Mouse (Mus musculus): ENCODE data around the gene Prr5. TPM values are rescaled to one million over a fixed set of nuclear protein-coding genes. Genes with fewer than 3 reads are reported as not detected.

Prr5 gene
- total and polyA plus RNA-seq, 2 experiments from 2014 or later, result 6.5 to 7.3 TPM

DNA sequence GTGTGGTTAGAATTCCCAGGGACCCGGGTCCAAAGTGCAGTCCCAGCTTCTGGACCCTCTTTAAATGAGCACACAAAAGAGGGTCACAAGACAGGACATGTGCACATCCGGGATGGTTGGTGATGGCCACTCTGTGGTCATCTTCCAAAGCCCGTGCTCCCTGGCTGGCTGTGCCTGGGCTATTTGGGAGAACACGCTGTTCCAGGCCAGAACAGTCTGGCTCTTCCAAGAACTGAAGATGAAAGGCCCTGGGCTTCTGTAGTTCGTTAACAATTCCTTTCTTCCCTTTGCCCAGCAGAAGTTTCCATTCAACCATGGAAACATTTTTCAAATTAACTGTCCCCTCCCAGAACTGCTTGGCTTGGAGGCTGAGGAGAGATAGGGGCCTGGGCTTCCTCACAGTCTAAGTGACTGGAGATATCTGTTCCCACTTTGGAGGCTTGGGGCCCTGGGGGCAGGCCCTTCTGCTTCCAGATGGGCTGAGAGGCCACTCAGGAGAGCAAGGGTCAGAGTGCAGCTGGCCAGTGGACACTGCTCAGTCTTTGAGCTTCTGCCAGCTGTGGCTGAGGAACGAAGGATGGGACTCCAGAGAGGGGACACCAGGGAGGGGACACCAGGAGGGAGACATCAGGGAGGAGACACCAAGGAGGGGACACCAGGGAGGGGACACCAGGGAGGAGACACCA, 29.8 kb upstream of the Prr5 start:
- H3K4me1 ChIP-seq (ENCODE audit: control insufficient read depth, insufficient read depth), result peaks cover 23% of the 10 kb centered on the region
- no peak overlapping the region for H3K9ac ChIP-seq (replicated peaks; ENCODE audit: low read depth, low read length)
- 31% methylated on average over 6 of the region's 6 CpGs for WGBS

DNA sequence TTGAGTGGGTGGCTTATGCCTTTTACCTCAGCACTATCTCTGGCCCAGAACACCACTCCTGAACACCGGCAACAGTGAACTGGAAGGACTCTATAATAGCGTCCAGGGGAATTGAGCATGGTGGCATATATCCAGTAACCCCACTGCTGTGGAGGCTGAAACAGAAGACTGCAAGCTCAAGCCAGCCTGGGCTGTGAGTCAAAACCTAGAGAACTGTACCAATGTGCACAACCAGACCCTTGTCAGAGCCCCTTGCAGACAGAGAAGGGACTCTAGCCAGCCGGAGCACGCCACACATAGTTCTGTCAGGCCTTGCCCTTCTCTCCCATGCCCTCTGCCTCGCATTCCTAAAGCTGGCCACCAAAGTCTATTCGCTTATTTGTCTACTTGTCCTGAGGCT, 28.7 kb upstream of the Prr5 start:
- Histone ChIP-seq H3K27ac (ENCODE audit: low read depth) (no peak overlapping the region), H3K9me3 (replicated peaks; ENCODE audit: control insufficient read depth, low read length) (no peaks in the 10 kb centered on the region), H3K4me3 (ENCODE audit: low read depth, low read length) (no peak overlapping the region), H3K36me3 (replicated peaks; ENCODE audit: control insufficient read depth, insufficient read depth, low read length) (no peaks in the 10 kb centered on the region), H3K9ac (replicated peaks; ENCODE audit: low read depth, low read length) (no peak overlapping the region), H3K4me1 (ENCODE audit: control insufficient read depth, insufficient read depth) (peaks cover 23% of the 10 kb centered on the region), H3K27me3 (ENCODE audit: control insufficient read depth, insufficient read depth, low read length) (no peaks in the 10 kb centered on the region), H3K4me2 (ENCODE audit: low read depth, low read length) (no peak overlapping the region)
- no peak for TF ChIP-seq CTCF (IDR thresholded peaks at IDR 0.05; ENCODE audit: low read depth)
- TF ChIP-seq EP300 (IDR thresholded peaks at IDR 0.05; ENCODE audit: low read depth), result no peak
- DNase-seq (ENCODE audit: low spot score) (no peak), ATAC-seq (ENCODE audit: insufficient read depth, low read depth) (no peak)
- 59% methylated on average over 6 of the region's 6 CpGs for WGBS

More for the DNA sequence above, 29.8 kb upstream of the Prr5 start:
- Histone ChIP-seq H3K4me2 (ENCODE audit: low read depth, low read length) (no peak overlapping the region), H3K36me3 (replicated peaks; ENCODE audit: control insufficient read depth, insufficient read depth, low read length) (no peaks in the 10 kb centered on the region), H3K27me3 (ENCODE audit: control insufficient read depth, insufficient read depth, low read length) (peaks cover 2% of the 10 kb centered on the region; the same call in 1 of the 2 replicates), H3K4me3 (ENCODE audit: low read depth, low read length) (no peak overlapping the region), H3K9me3 (replicated peaks; ENCODE audit: control insufficient read depth, low read length) (no peaks in the 10 kb centered on the region), H3K27ac (ENCODE audit: low read depth) (peak overlapping the region; percentile 80)
- peak; percentile 62 for ATAC-seq (ENCODE audit: insufficient read depth, low read depth)
- peak; percentile 63 for DNase-seq (ENCODE audit: low spot score)
- TF ChIP-seq EP300 (IDR thresholded peaks at IDR 0.05; ENCODE audit: low read depth) (peak; percentile 75; the same call in 1 of the 2 replicates), CTCF (IDR thresholded peaks at IDR 0.05; ENCODE audit: low read depth) (no peak)

DNA sequence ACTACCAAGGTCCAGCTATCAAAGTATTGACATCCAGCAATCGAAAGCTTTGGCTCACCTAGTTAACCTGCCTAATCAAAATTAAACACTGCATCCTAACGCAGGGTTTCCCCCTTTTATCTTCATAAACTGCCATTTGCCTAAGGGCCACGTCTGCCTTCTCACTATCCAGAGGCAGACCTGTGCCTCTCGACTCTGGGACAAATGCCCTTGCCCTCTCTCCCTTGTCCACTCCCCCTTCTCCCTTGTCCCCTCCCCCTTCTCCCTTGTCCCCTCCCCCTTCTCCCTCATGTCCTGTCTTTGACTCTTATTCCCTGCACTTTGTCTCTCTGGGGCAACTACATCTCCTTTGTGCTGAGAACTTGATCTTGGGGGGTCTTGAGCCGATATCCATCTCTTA, 28.3 kb upstream of the Prr5 start:
- Histone ChIP-seq H3K4me1 (ENCODE audit: control insufficient read depth, insufficient read depth) (peaks cover 23% of the 10 kb centered on the region), H3K36me3 (replicated peaks; ENCODE audit: control insufficient read depth, insufficient read depth, low read length) (no peaks in the 10 kb centered on the region), H3K9ac (replicated peaks; ENCODE audit: low read depth, low read length) (no peak overlapping the region), H3K4me2 (ENCODE audit: low read depth, low read length) (no peak overlapping the region), H3K4me3 (ENCODE audit: low read depth, low read length) (no peak overlapping the region), H3K9me3 (replicated peaks; ENCODE audit: control insufficient read depth, low read length) (no peaks in the 10 kb centered on the region), H3K27me3 (ENCODE audit: control insufficient read depth, insufficient read depth, low read length) (no peaks in the 10 kb centered on the region), H3K27ac (ENCODE audit: low read depth) (no peak overlapping the region)
- DNase-seq (ENCODE audit: low spot score) (no peak), ATAC-seq (ENCODE audit: insufficient read depth, low read depth) (no peak)
- WGBS, result 52% methylated on average over 5 of the region's 5 CpGs
- TF ChIP-seq EP300 (IDR thresholded peaks at IDR 0.05; ENCODE audit: low read depth) (no peak), CTCF (IDR thresholded peaks at IDR 0.05; ENCODE audit: low read depth) (no peak)

- DNase-seq (ENCODE audit: low spot score) (no peak), ATAC-seq (ENCODE audit: insufficient read depth, low read depth) (no peak)
- Histone ChIP-seq H3K4me1 (ENCODE audit: control insufficient read depth, insufficient read depth) (peaks cover 23% of the 10 kb centered on the region), H3K9me3 (replicated peaks; ENCODE audit: control insufficient read depth, low read length) (no peaks in the 10 kb centered on the region), H3K36me3 (replicated peaks; ENCODE audit: control insufficient read depth, insufficient read depth, low read length) (no peaks in the 10 kb centered on the region), H3K4me3 (ENCODE audit: low read depth, low read length) (no peak overlapping the region), H3K27me3 (ENCODE audit: control insufficient read depth, insufficient read depth, low read length) (no peaks in the 10 kb centered on the region), H3K4me2 (ENCODE audit: low read depth, low read length) (no peak overlapping the region), H3K9ac (replicated peaks; ENCODE audit: low read depth, low read length) (no peak overlapping the region), H3K27ac (ENCODE audit: low read depth) (no peak overlapping the region)
- TF ChIP-seq CTCF (IDR thresholded peaks at IDR 0.05; ENCODE audit: low read depth) (no peak), EP300 (IDR thresholded peaks at IDR 0.05; ENCODE audit: low read depth) (no peak)
- WGBS, result 100% methylated on average over 1 of the region's 1 CpGs
Observed at GRCm38 (mm10) chr15:84641948-84642347, 27.5 kb upstream of the Prr5 start.

- no peak overlapping the region for H3K27ac ChIP-seq (ENCODE audit: low read depth)
- TF ChIP-seq EP300 (IDR thresholded peaks at IDR 0.05; ENCODE audit: low read depth) (no peak), CTCF (IDR thresholded peaks at IDR 0.05; ENCODE audit: low read depth) (no peak)
- peaks cover 8% of the 10 kb centered on the region; the same call in 1 of the 2 replicates for H3K9me3 ChIP-seq (replicated peaks; ENCODE audit: control insufficient read depth, low read length)
- peak; percentile 12; the same call in 1 of the 2 replicates for ATAC-seq (ENCODE audit: insufficient read depth, low read depth)
- no peak for DNase-seq (ENCODE audit: low spot score)
- H3K36me3 ChIP-seq (replicated peaks; ENCODE audit: control insufficient read depth, insufficient read depth, low read length), result no peaks in the 10 kb centered on the region
- H3K9ac ChIP-seq (replicated peaks; ENCODE audit: low read depth, low read length), result no peak overlapping the region
- 15% methylated on average over 1 of the region's 1 CpGs for WGBS
- H3K4me2 ChIP-seq (ENCODE audit: low read depth, low read length), result no peak overlapping the region
- peaks cover 23% of the 10 kb centered on the region for H3K4me1 ChIP-seq (ENCODE audit: control insufficient read depth, insufficient read depth)
- H3K4me3 ChIP-seq (ENCODE audit: low read depth, low read length), result no peak overlapping the region
- no peaks in the 10 kb centered on the region for H3K27me3 ChIP-seq (ENCODE audit: control insufficient read depth, insufficient read depth, low read length)
Observed at GRCm38 (mm10) chr15:84643178-84643577, 26.2 kb upstream of the Prr5 start.

GRCm38 (mm10) chr15:84651481-84651880, 17.9 kb upstream of the Prr5 start:
- no peak for DNase-seq (ENCODE audit: low spot score)
- WGBS, result 91% methylated on average over 6 of the region's 6 CpGs
- H3K9me3 ChIP-seq (replicated peaks; ENCODE audit: control insufficient read depth, low read length), result peaks cover 8% of the 10 kb centered on the region; the same call in 1 of the 2 replicates
- H3K4me1 ChIP-seq (ENCODE audit: control insufficient read depth, insufficient read depth), result peaks cover 15% of the 10 kb centered on the region; the same call in 1 of the 2 replicates
- H3K4me3 ChIP-seq (ENCODE audit: low read depth, low read length), result no peak overlapping the region
- no peak for ATAC-seq (ENCODE audit: insufficient read depth, low read depth)
- H3K27ac ChIP-seq (ENCODE audit: low read depth), result no peak overlapping the region
- H3K27me3 ChIP-seq (ENCODE audit: control insufficient read depth, insufficient read depth, low read length), result no peaks in the 10 kb centered on the region
- no peak overlapping the region for H3K9ac ChIP-seq (replicated peaks; ENCODE audit: low read depth, low read length)
- no peaks in the 10 kb centered on the region for H3K36me3 ChIP-seq (replicated peaks; ENCODE audit: control insufficient read depth, insufficient read depth, low read length)
- H3K4me2 ChIP-seq (ENCODE audit: low read depth, low read length), result no peak overlapping the region
- TF ChIP-seq EP300 (IDR thresholded peaks at IDR 0.05; ENCODE audit: low read depth), result no peak
- TF ChIP-seq CTCF (IDR thresholded peaks at IDR 0.05; ENCODE audit: low read depth), result no peak
